Mouse (Mus musculus): ENCODE results near the gene Sox2. TPM values are rescaled to one million over a fixed set of nuclear protein-coding genes. Genes with fewer than 3 reads are reported as not detected.

The Sox2 gene
- total RNA-seq, 2 experiments from 2014 or later = 0.39 TPM; not detected in 1

GRCm38 (mm10) chr3:34641756-34642497 is 8.3 kb upstream of the Sox2 start:
- no peak for DNase-seq
- intact Hi-C loops (cut with DNase I; ENCODE audit: low total_unique reads) = no loop called here

- DNase-seq = no peak
- intact Hi-C loops (cut with DNase I; ENCODE audit: low total_unique reads) = no loop called here
Observed at GRCm38 (mm10) chr3:34642498-34642941, 7.7 kb upstream of the Sox2 start.

GRCm38 (mm10) chr3:34643067-34643466 is 7.1 kb upstream of the Sox2 start:
- intact Hi-C loops (cut with DNase I; ENCODE audit: low total_unique reads) = no loop called here
- no peak for DNase-seq

GRCm38 (mm10) chr3:34643536-34644115 is 6.6 kb upstream of the Sox2 start:
- intact Hi-C loops (cut with DNase I; ENCODE audit: low total_unique reads) = no loop called here
- DNase-seq = no peak

GRCm38 (mm10) chr3:34646169-34646568 is 4.0 kb upstream of the Sox2 start:
- no peak for DNase-seq
- intact Hi-C loops (cut with DNase I; ENCODE audit: low total_unique reads) = loop anchor here (2.0 kb wide), 1 partner anchor 837 kb away; no protein-coding TSS in a partner anchor

- intact Hi-C loops (cut with DNase I; ENCODE audit: low total_unique reads) = loop anchor here (2.0 kb wide), 2 partner anchors 455 to 835 kb away; no protein-coding TSS in a partner anchor
- DNase-seq = peak; percentile 73
Observed at GRCm38 (mm10) chr3:34647688-34648087, 2.5 kb upstream of the Sox2 start.

- intact Hi-C loops (cut with DNase I; ENCODE audit: low total_unique reads) = loop anchor here (2.0 kb wide), 1 partner anchor 455 kb away; no protein-coding TSS in a partner anchor
- DNase-seq = no peak
Observed at GRCm38 (mm10) chr3:34648105-34648832, 1.9 kb upstream of the Sox2 start.

- intact Hi-C loops (cut with DNase I; ENCODE audit: low total_unique reads) = loop anchor here (2.0 kb wide), 1 partner anchor 454 kb away; no protein-coding TSS in a partner anchor
Observed at GRCm38 (mm10) chr3:34648833-34649719, 1.1 kb upstream of the Sox2 start.

GRCm38 (mm10) chr3:34650621-34651361 is 586 bp downstream of the Sox2 start:
- DNase-seq = no peak
- intact Hi-C loops (cut with DNase I; ENCODE audit: low total_unique reads) = no loop called here

More at GRCm38 (mm10) chr3:34648833-34649719, 1.1 kb upstream of the Sox2 start:
- no peak for DNase-seq

GRCm38 (mm10) chr3:34651486-34652170 is 1.4 kb downstream of the Sox2 start:
- DNase-seq = no peak
- intact Hi-C loops (cut with DNase I; ENCODE audit: low total_unique reads) = no loop called here

- DNase-seq = no peak
- intact Hi-C loops (cut with DNase I; ENCODE audit: low total_unique reads) = no loop called here
Observed at GRCm38 (mm10) chr3:34652616-34653015, 2.4 kb downstream of the Sox2 start.

GRCm38 (mm10) chr3:34653235-34653976 is 3.2 kb downstream of the Sox2 start:
- intact Hi-C loops (cut with DNase I; ENCODE audit: low total_unique reads) = no loop called here
- no peak for DNase-seq

- intact Hi-C loops (cut with DNase I; ENCODE audit: low total_unique reads) = no loop called here
- no peak for DNase-seq
Observed at GRCm38 (mm10) chr3:34653977-34654500, 3.8 kb downstream of the Sox2 start.

GRCm38 (mm10) chr3:34654781-34655180 is 4.6 kb downstream of the Sox2 start:
- intact Hi-C loops (cut with DNase I; ENCODE audit: low total_unique reads) = no loop called here
- DNase-seq = no peak

- intact Hi-C loops (cut with DNase I; ENCODE audit: low total_unique reads) = no loop called here
Observed at GRCm38 (mm10) chr3:34655311-34656075, 5.3 kb downstream of the Sox2 start.

GRCm38 (mm10) chr3:34656153-34656552 is 5.9 kb downstream of the Sox2 start:
- intact Hi-C loops (cut with DNase I; ENCODE audit: low total_unique reads) = no loop called here
- DNase-seq = no peak

More at GRCm38 (mm10) chr3:34655311-34656075, 5.3 kb downstream of the Sox2 start:
- no peak for DNase-seq

All from gastrocnemius, postnatal 14 days (tissue).